Mouse (Mus musculus) A20 (cell line): Measurements from ENCODE around the gene Klhl3.

Experiments used
- DNase-seq: peaks from one replicate; pipeline ENCODE4 v3.0.0-alpha.2; 2011; ENCODE audit warnings: low read depth, low spot score

The Klhl3 gene

GRCm38 (mm10) chr13:58025701-58026414 is 87.5 kb downstream of the Klhl3 start:
- DNase-seq: no peak

GRCm38 (mm10) chr13:58023726-58024453 is 89.5 kb downstream of the Klhl3 start:
- DNase-seq: no peak

GRCm38 (mm10) chr13:58023001-58023560 is 90.3 kb downstream of the Klhl3 start:
- no peak for DNase-seq

DNA sequence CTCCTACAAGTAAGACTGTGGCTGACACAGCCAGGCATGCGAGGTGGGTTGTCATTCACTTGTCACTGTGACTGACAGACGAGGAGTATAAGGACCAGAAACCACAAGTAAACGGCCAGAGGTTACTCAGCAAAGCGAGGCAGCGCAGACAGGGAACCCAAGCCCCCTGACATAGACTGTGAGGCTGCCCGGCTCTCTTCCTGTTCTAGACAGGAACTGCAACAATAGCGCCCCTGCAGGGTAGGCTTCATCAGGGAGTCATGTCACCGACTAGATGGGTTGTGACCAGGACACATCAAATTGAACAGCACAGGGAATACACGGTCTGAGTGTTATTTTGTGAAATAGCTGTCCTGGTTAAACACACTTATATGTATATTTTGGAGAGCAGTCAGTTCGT is 93.0 kb downstream of the Klhl3 start:
- DNase-seq: peak; percentile 9

DNA sequence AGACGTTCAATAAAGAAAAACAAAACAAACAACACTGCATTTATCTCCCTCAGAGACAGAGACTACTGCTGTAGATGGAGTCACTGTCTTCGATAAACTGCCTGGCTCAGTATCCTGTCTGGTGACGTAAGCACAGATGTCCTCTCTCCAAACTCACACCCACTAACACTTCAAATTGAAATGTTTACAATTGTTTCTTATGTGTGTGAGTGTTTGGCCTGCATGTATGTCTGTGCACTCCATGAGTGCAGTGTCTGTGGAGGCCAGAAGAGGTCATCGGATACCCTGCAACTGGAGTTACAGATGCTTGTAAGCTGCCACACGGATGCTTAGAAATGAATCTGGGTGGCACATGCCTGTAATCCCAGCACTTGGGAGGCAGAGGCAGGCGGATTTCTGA is 96.1 kb downstream of the Klhl3 start:
- DNase-seq: no peak

GRCm38 (mm10) chr13:58012067-58012925 is 101.1 kb downstream of the Klhl3 start:
- peak; percentile 48 for DNase-seq

GRCm38 (mm10) chr13:58011526-58011925 is 101.9 kb downstream of the Klhl3 start:
- DNase-seq: no peak

- DNase-seq: no peak
Observed at GRCm38 (mm10) chr13:58010416-58010815, 103.0 kb downstream of the Klhl3 start.

- no peak for DNase-seq
Observed at GRCm38 (mm10) chr13:58009275-58009674, 104.1 kb downstream of the Klhl3 start.

DNA sequence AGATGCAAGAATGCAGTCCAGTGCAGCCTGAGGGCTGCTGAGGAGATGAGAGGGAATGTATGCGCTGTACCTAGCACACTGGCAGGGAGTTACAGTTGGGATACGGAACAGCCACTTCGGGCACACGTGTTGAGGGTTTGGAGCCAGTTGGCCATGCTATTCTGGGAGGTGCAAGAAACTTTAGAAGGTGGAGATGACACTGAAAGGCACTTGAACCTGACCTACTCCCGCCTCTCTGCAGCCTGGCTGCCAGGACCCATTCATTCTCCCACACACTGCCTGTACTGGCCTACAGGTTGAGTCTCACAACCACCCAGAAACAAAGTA is 105.4 kb downstream of the Klhl3 start:
- no peak for DNase-seq

DNA sequence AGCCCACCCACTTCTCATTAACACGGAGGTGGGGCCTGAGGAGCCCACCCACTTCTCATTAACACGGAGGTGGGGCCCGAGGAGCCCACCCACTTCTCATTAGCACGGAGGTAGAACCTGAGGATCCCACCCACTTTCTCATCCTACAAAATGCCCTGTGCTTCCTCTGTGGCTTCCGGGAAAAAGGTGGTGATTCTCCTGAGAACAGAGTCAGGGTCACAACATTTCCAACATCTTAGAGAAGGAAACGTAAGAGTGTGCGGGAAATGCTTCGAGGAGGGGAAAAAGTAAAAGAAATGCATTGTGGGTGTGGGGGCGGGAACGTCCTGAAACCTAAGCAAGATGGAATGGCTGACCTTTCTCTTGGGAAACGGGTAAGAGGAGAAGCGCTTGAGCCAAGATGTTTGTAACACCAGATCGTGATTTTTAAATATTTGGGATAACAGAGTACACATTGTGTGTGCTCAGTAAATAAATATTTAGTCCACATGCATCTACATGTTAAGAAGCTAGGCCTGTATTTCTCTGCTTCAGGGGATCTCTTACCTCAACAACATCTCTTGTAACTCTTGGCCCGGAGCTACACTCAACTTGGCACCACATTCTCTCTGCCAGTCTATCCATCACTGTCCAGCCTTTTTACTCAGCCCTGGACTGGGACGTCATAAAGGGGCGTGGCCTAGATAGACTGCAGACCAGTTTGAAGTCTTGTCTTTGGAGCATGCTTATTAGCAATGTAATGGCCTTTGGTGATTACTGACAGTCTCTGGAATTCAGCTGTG is 105.9 kb downstream of the Klhl3 start:
- DNase-seq: no peak

DNA sequence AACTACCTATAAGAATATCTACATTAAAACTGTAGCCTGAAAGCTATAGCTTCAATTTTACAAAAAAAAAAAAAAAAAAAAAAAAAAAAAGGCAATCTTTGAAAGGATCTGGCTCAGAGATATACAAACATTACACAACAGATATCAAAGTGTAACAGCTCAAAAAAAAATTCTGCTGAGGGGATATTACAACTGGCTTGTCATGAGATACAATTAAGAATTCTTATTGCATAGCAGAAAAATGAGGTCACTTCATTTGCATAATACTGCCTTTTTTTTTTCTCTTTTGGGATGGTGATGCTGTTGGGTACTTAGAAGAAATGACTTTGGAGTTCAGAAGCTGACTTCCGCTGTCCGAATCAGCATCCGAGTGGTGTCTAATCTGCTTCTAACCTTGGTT is 111.6 kb downstream of the Klhl3 start:
- no peak for DNase-seq

DNA sequence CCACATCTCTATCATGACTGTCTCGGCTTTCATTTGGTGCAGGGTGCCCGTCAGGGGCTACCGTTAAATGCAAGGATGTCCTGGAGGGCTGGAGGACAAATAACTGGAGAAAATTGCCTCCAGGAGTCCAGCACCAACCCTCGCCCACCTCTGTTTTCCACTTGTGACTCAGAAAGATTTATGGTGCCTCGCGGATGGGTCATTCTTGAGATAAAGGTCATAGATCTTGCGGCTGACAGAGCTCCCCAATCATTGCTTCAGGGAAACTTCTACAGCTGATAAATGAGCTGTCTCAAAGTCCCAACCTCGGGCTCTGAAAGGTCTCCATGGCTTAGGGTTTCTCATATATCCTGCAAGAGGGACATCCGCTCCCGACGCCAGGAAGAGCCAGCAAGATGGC is 116.9 kb downstream of the Klhl3 start:
- DNase-seq: no peak

DNA sequence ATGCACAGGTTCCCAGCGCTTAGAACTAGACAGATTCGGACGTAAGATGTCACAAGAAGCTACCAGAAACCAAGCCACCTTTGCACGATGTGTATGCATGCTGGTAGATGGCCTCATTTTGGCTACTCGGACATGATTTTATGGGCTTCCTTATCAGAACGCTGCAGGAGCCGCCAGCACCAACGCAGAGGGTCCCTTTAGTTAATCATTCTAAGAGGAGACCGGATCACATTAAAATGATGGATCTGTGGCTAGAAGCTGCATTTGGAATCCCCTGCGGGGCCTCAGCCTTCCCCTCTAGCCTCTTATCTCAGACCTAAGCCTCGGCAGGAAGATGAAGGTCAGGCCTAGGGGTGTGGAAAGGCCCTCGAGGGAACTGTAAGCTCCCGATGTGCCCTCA is 117.5 kb downstream of the Klhl3 start:
- no peak for DNase-seq

GRCm38 (mm10) chr13:57984637-57985036 is 128.8 kb downstream of the Klhl3 start:
- DNase-seq: no peak

- no peak for DNase-seq
Observed at GRCm38 (mm10) chr13:57984163-57984562, 129.2 kb downstream of the Klhl3 start.

DNA sequence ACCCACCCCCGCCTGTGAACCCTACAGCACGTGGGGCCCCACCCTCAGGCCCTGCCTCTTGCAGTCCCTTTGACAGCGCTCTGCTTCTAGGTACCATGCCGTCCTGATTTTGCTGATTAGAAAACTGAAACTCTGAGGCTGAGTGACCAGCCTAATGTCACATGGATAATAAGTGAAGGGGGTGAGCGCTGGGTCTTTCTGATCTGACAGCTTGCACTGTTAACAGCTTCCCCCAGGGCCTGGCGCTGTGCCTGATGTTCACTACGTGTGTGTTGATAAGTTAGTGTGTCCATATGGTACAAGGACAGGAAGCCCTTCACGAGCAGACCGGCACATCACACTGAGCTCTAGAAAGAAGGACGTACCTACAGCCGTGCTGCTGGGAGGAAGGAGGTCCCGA is 130.1 kb downstream of the Klhl3 start:
- no peak for DNase-seq

DNA sequence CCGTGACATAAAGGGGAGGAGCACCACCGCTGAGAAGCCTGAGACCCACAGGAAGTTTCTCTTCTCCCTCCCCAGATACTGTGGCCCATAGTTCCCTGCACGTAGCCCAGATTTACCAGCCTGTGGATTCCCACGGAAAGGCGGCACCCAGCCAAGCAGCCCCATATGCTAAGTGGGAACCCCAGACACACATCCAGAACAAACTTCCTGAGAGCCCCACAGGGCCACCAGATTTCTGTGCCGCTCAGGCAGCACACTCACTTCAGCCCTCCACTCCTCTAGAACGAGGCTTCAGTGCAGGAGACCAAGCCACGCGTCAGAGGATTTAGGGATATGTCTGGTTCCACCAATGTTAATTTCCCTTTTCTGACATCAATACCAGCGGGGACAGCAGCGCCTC is 130.5 kb downstream of the Klhl3 start:
- DNase-seq: no peak

DNA sequence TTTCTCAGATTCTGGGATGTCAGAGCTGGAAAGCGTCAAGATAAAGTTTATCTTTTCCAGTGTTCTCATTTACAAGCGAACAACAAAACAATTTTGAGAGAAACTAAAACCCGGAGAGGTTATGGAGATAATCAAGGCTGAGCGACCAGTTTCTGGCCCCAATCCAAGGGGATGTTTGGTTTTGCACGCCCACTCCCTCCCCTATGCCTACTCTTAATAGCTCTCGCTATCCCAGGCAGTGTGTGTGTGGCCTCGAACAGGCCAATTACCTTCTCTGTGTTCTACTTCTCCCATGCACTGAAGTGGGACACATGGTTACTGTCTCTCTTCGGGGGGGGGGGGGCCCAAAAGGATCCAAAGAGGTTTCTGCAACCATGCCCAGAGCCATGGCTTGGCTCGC is 132.7 kb downstream of the Klhl3 start:
- DNase-seq: no peak

DNA sequence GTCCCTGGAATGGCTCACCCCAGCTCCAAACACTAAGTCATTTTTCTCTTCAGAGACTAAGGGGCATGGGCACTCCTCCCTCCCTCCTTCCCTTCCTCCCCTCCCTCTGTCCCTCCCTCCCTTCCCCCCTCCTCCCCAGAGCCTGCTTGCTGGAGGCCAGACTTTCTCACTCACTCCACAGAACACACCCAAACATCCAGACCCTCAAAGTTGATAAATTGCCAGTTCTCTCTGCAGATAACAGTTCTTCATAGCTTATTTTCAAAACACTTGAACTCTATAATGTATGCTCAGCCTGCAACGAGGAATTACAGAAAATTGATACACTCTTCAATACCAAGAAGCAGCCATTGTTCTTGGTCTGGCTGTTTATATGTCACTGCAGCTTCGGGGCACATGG is 133.3 kb downstream of the Klhl3 start:
- DNase-seq: no peak

- DNase-seq: no peak
Observed at GRCm38 (mm10) chr13:57978931-57979330, 134.5 kb downstream of the Klhl3 start.
